Mouse (Mus musculus) c-Kit-positive CD71-negative TER-119-negative erythroid progenitor cells, embryonic 14.5 days (primary cell): ENCODE measurements around the gene Fzd10.

Experiments
- DNase-seq: peaks from one replicate; pipeline ENCODE4 v3.0.0-alpha.2; 2013; ENCODE audit warnings: low read depth

The Fzd10 gene

DNA sequence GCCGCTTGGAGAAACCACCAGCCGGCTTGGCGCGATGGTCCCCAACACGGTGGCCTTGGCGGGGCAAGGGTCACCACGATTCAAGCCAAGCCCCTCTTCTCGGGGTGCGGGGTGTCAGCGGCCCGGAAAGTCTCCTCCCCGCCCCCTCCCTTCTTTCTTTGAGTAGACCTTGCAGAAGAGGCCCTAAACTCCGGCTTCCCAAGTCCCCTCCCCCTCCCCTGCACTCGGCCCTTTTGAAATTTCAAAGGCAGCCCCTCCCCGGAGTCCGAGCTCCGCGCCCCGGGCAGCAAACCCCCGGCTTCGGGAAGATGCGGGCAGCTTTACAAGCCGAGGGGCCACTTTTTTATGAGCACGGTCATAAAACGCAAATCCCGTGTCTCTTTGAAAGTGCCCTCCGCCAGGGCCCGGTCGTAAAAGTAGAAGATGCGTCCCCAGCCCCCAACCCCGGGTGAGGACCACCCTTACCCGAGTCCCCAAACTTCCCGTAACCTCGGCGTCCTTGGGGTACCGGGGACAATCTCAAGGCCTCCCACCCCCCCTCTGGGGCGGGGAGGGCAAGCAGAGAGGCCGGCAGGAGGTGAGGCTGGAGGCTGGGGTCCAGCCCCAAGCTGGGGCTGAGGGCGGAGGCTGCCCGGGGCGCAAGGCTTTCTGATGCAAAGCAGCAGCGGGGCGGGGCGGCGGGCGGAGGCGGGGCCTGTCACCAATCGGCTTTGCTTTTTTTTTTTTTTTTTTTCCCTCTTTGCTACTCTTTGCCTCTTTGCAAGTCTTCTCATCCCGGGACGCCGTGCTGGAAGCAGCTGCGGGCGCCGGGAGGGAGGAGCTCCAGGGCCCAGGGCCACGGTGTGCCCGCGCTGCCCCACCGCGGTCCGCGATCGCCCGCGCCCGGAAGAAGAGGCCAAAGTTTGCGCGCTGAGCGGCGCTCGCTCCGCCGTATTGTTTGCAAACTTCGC is at the start of gene Fzd10:
Gene Fzd10 (plus strand): TSS at position 773 of the 950 bp plus-strand sequence.
- no peak for DNase-seq

GRCm38 (mm10) chr5:128551448-128551847 is 49.2 kb upstream of the Fzd10 start:
- no peak for DNase-seq

- no peak for DNase-seq
These were observed 48.3 kb upstream of the Fzd10 start for GRCm38 (mm10) chr5:128552136-128552890.

DNA sequence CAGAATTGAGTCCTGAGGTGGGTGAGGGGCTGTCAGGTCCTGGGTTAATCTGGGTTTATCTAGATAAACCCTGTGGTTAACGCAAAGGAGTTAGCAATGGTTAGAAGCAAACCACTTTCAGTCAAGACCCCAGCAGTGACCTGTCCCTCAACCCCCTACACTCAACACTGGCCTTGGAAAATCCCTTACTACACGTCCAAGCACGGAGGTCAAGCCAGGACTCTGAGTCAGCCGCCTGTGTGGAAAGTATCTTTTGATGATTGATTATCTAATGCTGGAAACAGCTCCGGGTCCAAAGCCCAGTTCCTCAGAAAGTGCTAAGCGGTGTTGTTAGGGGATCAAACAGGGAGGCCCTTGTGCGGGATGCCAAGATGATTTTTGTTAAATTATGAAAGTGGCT is 42.5 kb upstream of the Fzd10 start:
- DNase-seq = no peak

GRCm38 (mm10) chr5:128567313-128567712 is 33.3 kb upstream of the Fzd10 start:
- DNase-seq = no peak

DNA sequence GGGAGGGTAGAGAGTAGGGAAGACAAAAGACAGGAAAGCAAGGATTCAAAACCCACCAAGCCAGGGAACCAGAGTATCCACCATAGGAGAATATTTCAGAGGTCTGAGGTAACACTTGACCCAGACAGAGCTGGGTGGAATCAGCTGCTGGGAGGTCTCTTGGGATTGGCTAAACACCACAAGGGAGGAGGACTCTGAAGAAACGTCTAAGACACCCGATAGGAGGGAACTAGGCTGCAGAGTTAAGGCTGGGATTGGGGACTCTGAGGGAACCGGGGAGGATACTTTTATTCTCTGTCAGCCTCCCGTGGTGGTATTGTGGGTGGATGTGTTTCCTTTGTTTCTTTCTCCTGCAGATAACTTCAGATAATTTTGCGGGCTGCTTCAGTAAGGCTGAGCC is 31.7 kb upstream of the Fzd10 start:
- DNase-seq = no peak

DNA sequence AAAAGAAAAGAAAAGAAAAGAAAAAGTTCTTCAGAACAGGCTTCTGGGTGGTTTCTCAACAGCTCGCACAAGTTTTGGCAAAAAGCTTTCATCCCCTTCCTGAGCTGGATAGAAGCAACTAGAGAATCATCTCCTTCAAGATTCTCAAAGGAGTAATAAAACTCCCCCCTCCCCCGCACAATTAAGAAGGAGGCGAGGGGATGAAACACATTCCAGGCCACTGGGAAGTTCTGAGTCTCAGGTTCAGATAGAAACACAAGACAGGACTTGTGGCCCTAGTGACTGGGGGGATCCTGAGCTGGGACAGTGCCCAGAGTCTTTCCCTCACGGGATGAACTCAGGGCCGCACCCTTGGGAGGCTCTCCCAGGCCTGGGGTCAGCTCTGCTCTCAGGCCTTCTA is 30.6 kb upstream of the Fzd10 start:
- no peak for DNase-seq

GRCm38 (mm10) chr5:128570848-128571247 is 29.8 kb upstream of the Fzd10 start:
- DNase-seq = peak; percentile 16

- no peak for DNase-seq
These were observed 28.9 kb upstream of the Fzd10 start for GRCm38 (mm10) chr5:128571706-128572105.

- DNase-seq = no peak
These were observed 24.6 kb upstream of the Fzd10 start for GRCm38 (mm10) chr5:128575997-128576579.

GRCm38 (mm10) chr5:128579047-128579650 is 21.5 kb upstream of the Fzd10 start:
- DNase-seq = no peak

- DNase-seq = no peak
These were observed 19.7 kb upstream of the Fzd10 start for GRCm38 (mm10) chr5:128580931-128581330.

DNA sequence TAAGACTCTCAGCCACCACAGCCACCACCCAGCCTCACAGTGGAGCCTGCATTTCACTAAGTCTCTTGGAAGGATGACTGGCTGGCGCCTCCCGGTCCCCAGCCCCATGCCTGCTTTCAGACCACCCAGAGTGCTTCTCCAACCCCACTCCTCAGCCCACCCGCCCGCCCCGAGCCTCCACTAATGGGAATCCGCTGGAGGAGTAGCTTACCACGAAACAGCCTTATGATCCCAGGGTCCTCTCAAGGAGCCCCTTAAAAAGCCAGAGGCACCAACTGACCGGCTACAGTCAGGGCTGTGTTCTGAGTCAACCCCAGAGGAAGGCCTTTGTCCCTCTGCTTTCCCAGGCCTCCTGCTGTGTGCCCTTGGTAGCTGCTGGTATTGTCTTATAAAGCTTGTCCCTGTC is 19.1 kb upstream of the Fzd10 start:
- DNase-seq = no peak

DNA sequence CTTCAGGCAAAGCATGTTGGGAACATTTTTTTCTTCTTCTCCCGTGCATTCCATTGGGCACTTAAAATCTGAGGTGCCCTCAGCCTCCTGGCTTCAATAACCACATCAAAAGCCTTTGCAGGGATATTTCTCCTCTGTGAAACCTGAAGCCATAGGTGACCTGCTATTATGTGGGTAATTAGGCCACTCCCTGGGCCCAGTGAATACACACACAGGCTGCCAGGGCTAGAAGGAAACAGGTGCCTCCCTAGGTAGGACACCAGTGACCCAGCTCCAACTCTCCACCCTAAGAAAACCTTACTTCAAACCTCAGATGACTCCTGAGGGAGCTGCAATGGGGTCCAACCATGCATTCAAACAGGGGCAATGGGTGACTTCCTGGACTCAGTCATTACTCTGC is 11.4 kb upstream of the Fzd10 start:
- no peak for DNase-seq

GRCm38 (mm10) chr5:128593446-128593845 is 7.2 kb upstream of the Fzd10 start:
- DNase-seq = no peak

GRCm38 (mm10) chr5:128596813-128597212 is 3.8 kb upstream of the Fzd10 start:
- DNase-seq = no peak

- DNase-seq = no peak
These were observed 3.3 kb upstream of the Fzd10 start for GRCm38 (mm10) chr5:128597381-128597780.

- DNase-seq = no peak
These were observed 2.4 kb upstream of the Fzd10 start for GRCm38 (mm10) chr5:128598191-128598720.

GRCm38 (mm10) chr5:128598760-128599364 is 1.8 kb upstream of the Fzd10 start:
- no peak for DNase-seq

DNA sequence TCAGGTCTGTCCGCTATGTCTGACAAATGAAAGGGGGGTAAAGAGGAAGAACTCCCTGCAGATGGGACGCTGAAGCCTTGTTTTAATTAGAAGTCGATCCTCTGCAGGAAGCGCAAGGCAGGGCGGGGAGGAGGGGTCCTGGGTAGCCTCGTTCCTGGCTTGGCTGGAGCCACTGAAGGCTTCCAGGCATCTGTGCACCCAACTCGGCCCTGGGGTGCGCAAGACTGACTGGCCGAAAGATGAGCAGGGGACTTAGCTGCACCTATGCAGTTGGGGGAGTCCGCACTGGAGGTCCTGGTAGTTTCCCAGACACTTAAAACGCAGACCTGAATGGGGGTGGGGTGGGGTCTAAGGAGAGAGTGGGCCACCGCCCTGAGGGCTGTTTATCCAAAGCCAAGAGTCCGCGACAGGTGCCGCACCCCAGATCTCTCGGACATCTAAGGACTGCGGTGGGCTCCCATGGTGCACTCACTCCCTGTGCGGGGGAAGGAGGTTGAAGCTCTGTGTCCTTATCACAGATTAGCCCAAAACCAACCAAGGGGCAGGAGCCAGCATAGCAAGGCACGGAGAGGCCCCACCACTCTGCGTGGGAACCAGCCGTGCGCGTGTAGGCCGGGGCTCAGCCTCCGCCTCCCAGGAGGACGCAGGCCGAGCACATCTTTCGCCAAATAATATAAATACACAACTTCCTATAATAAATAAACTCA is 1.1 kb upstream of the Fzd10 start:
- no peak for DNase-seq
